Mouse (Mus musculus) adrenal gland, adult 10 weeks (tissue): ENCODE measurements around the gene Fam47c. TPM values are rescaled to one million over a fixed set of nuclear protein-coding genes. Genes with fewer than 3 reads are reported as not detected.

ENCODE experiments used
- polyA plus RNA-seq: library from polyadenylated mRNA; stranded (reverse); fragments of 350-450 nt; fragmentation: Illumina TruSeq; extraction: RNeasy Lipid Tissue Mini Kit (QIAGEN cat#74804); gene quantifications from one replicate; pipeline ENCODE4 v1.2.3, GENCODE M21; 2014; ENCODE audit warnings: low read depth, low replicate concordance

The Fam47c gene
- not detected for polyA plus RNA-seq

DNA sequence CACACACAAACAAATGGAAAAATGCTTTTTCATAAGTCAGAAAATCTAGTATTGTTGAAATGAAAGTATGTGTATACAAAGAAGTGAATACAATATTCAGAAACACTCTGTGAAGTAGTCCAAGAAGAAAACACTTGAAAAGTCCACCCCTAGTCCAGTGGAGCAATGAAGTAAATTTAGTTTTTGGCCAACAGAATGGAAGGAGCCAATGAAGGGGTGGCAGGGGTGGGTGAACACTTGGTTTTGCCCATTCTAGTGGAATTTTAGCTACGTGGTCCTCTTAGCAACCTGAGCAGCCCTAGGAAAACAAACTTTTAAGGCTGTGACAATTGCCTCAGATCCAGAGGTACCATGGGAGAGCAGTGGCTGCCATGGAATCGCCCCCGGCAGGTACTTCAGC is at the start of gene Fam47c:
TSS of gene Fam47c (plus strand) at position 301 of the 400 bp plus-strand sequence.

Other genes with a start within 250 kb of the Fam47c start
- 14.8 TPM for gene Prrg1, start 153.9 kb upstream of the Fam47c start, polyA plus RNA-seq